Mouse (Mus musculus): ENCODE measurements around the gene Pdzd7. TPM values are rescaled to one million over a fixed set of nuclear protein-coding genes. Genes with fewer than 3 reads are reported as not detected.
"Not testable (repeated sequence)": the region's sequence is repeated elsewhere in the genome, so short reads cannot be mapped to it uniquely, and the experiment has no call there.

Pdzd7 gene
- polyA plus RNA-seq, 2 experiments = 0.03 TPM; not detected in 1

- Histone ChIP-seq H3K4me2 (ENCODE audit: low read depth) (peak overlapping the region; percentile 59), H3K9me3 (ENCODE audit: control insufficient read depth, low read length) (no peaks in the 10 kb centered on the region), H3K36me3 (replicated peaks; ENCODE audit: control insufficient read depth, insufficient read depth, low read depth) (no peaks in the 10 kb centered on the region), H3K27me3 (ENCODE audit: control insufficient read depth, insufficient read depth, low read length) (peaks cover 23% of the 10 kb centered on the region), H3K4me1 (replicated peaks; ENCODE audit: control insufficient read depth in 2 of 2, insufficient read depth in 2 of 2, low read length in 1 of 2) (peaks cover 0 to 19% of the 10 kb centered on the region in 2 experiments; a peak in 2 of 4 replicates), H3K9ac (replicated peaks) (no peak overlapping the region), H3K27ac (no peak overlapping the region), H3K4me3 (ENCODE audit: insufficient read depth in 1 of 2, low read depth in 2 of 2, low read length in 2 of 2) (peak overlapping the region; percentile 38 to 61)
- ATAC-seq (ENCODE audit: insufficient read depth) (peak; percentile 38; the same call in 1 of the 2 replicates), DNase-seq (ENCODE audit: low read depth in 3 of 3, low spot score in 3 of 3) (peak in 2 of 3 experiments; percentile 30 to 66)
- 5% methylated on average over 34 of the region's 34 CpGs for WGBS (ENCODE audit: insufficient replicate concordance)
- TF ChIP-seq EP300 (IDR thresholded peaks at IDR 0.05; ENCODE audit: low read depth) = no peak
- peak; percentile 34 for TF ChIP-seq CTCF (IDR thresholded peaks at IDR 0.05; ENCODE audit: low read depth)
Observed at GRCm38 (mm10) chr19:45046523-45047321, 1.2 kb upstream of the Pdzd7 start.

GRCm38 (mm10) chr19:45045236-45045635 is 281 bp downstream of the Pdzd7 start:
- DNase-seq (ENCODE audit: low read depth in 3 of 3, low spot score in 3 of 3) = no peak
- Histone ChIP-seq H3K4me2 (ENCODE audit: low read depth) (no peak overlapping the region), H3K36me3 (replicated peaks; ENCODE audit: control insufficient read depth, insufficient read depth, low read depth) (no peaks in the 10 kb centered on the region), H3K4me3 (ENCODE audit: insufficient read depth in 1 of 2, low read depth in 2 of 2, low read length in 2 of 2) (no peak overlapping the region), H3K9me3 (ENCODE audit: control insufficient read depth, low read length) (no peaks in the 10 kb centered on the region), H3K4me1 (replicated peaks; ENCODE audit: control insufficient read depth in 2 of 2, insufficient read depth in 2 of 2, low read length in 1 of 2) (peaks cover 0 to 19% of the 10 kb centered on the region in 2 experiments; a peak in 2 of 4 replicates), H3K9ac (replicated peaks) (no peak overlapping the region), H3K27ac (no peak overlapping the region), H3K27me3 (ENCODE audit: control insufficient read depth, insufficient read depth, low read length) (peaks cover 25% of the 10 kb centered on the region)
- TF ChIP-seq CTCF (IDR thresholded peaks at IDR 0.05; ENCODE audit: low read depth) = no peak
- TF ChIP-seq EP300 (IDR thresholded peaks at IDR 0.05; ENCODE audit: low read depth) = no peak
- WGBS (ENCODE audit: insufficient replicate concordance) = 40% methylated on average over 15 of the region's 15 CpGs
- ATAC-seq (ENCODE audit: insufficient read depth) = no peak

- DNase-seq (ENCODE audit: low read depth in 3 of 3, low spot score in 3 of 3) = no peak
- no peaks in the 10 kb centered on the region for H3K9me3 ChIP-seq (ENCODE audit: control insufficient read depth, low read length)
- ATAC-seq (ENCODE audit: insufficient read depth) = no peak
- TF ChIP-seq CTCF (IDR thresholded peaks at IDR 0.05; ENCODE audit: low read depth) (no peak), EP300 (IDR thresholded peaks at IDR 0.05; ENCODE audit: low read depth) (no peak)
- H3K4me2 ChIP-seq (ENCODE audit: low read depth) = no peak overlapping the region
- H3K4me1 ChIP-seq (replicated peaks; ENCODE audit: control insufficient read depth in 2 of 2, insufficient read depth in 2 of 2, low read length in 1 of 2) = peaks cover 0 to 19% of the 10 kb centered on the region in 2 experiments; a peak in 2 of 4 replicates
- no peak overlapping the region for H3K9ac ChIP-seq (replicated peaks)
- no peak overlapping the region for H3K27ac ChIP-seq
- H3K4me3 ChIP-seq (ENCODE audit: insufficient read depth in 1 of 2, low read depth in 2 of 2, low read length in 2 of 2) = no peak overlapping the region
- WGBS (ENCODE audit: insufficient replicate concordance) = 53% methylated on average over 11 of the region's 11 CpGs
- no peaks in the 10 kb centered on the region for H3K36me3 ChIP-seq (replicated peaks; ENCODE audit: control insufficient read depth, insufficient read depth, low read depth)
- H3K27me3 ChIP-seq (ENCODE audit: control insufficient read depth, insufficient read depth, low read length) = peaks cover 25% of the 10 kb centered on the region
Observed at GRCm38 (mm10) chr19:45044389-45044927, 1.1 kb downstream of the Pdzd7 start.

GRCm38 (mm10) chr19:45040214-45040613 is 5.3 kb downstream of the Pdzd7 start:
- Histone ChIP-seq H3K4me3 (ENCODE audit: insufficient read depth in 1 of 2, low read depth in 2 of 2, low read length in 2 of 2) (no peak overlapping the region), H3K27me3 (ENCODE audit: control insufficient read depth, insufficient read depth, low read length) (peaks cover 14% of the 10 kb centered on the region), H3K9me3 (ENCODE audit: control insufficient read depth, low read length) (no peaks in the 10 kb centered on the region), H3K9ac (replicated peaks) (no peak overlapping the region), H3K27ac (no peak overlapping the region), H3K36me3 (replicated peaks; ENCODE audit: control insufficient read depth, insufficient read depth, low read depth) (no peaks in the 10 kb centered on the region), H3K4me1 (replicated peaks; ENCODE audit: control insufficient read depth in 2 of 2, insufficient read depth in 2 of 2, low read length in 1 of 2) (no peaks in the 10 kb centered on the region), H3K4me2 (ENCODE audit: low read depth) (no peak overlapping the region)
- TF ChIP-seq EP300 (IDR thresholded peaks at IDR 0.05; ENCODE audit: low read depth) (no peak), CTCF (IDR thresholded peaks at IDR 0.05; ENCODE audit: low read depth) (no peak)
- ATAC-seq (ENCODE audit: insufficient read depth) (no peak), DNase-seq (ENCODE audit: low read depth in 3 of 3, low spot score in 3 of 3) (no peak)
- WGBS (ENCODE audit: insufficient replicate concordance) = 33% methylated on average over 13 of the region's 13 CpGs

GRCm38 (mm10) chr19:45038198-45038597 is 7.3 kb downstream of the Pdzd7 start:
- WGBS (ENCODE audit: insufficient replicate concordance) = 73% methylated on average over 7 of the region's 7 CpGs
- not testable (repeated sequence) for H3K4me2 ChIP-seq (ENCODE audit: low read depth)

More at GRCm38 (mm10) chr19:45038198-45038597, 7.3 kb downstream of the Pdzd7 start:
- not testable (repeated sequence) for H3K36me3 ChIP-seq (replicated peaks; ENCODE audit: control insufficient read depth, insufficient read depth, low read depth); H3K9me3 ChIP-seq (ENCODE audit: control insufficient read depth, low read length); ATAC-seq (ENCODE audit: insufficient read depth); H3K9ac ChIP-seq (replicated peaks); H3K4me1 ChIP-seq (replicated peaks; ENCODE audit: control insufficient read depth in 2 of 2, insufficient read depth in 2 of 2, low read length in 1 of 2); DNase-seq (ENCODE audit: low read depth in 3 of 3, low spot score in 3 of 3); H3K4me3 ChIP-seq (ENCODE audit: insufficient read depth in 1 of 2, low read depth in 2 of 2, low read length in 2 of 2); H3K27ac ChIP-seq; H3K27me3 ChIP-seq (ENCODE audit: control insufficient read depth, insufficient read depth, low read length)
